In the genomic region with DNA sequence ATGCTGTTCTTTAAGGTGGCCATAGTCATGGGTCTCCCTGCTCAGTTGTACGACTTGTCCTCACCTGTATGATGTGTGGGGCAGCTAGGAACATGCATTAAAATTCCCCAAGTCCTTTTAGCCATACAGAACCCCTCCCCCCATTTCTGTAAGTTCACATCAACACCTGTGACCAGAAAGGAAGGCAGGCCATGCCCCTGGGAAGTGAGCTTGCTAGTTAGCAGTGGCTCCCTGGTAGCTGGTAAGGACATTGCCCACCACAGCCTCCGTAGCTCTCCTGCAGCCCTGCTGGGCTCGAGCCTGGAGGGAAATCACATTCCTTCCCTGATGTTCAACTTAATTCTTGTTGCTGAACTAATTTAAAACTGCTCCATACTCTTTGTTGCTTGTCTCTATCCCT, we compare ENCODE assay signal across 19 mouse cellular contexts.
DNase-seq lines count a peak whose midpoint lies in the region; ATAC-seq lines count a peak whose summit lies in the region.
"Had no signal": no experiment of that assay in that cellular context is flagged by ENCODE, and none has a peak within 500 bp of the region (broad histone marks: within the 10 kb centered on the region; RNA-seq: fewer than 3 reads in every experiment).

No protein-coding gene starts in this region.

- no peaks in the 10 kb centered on the region for H3K36me3 ChIP-seq in heart, embryonic 10.5 days
- H3K36me3 ChIP-seq in midbrain, embryonic 11.5 days (ENCODE audit: control insufficient read depth, insufficient read depth, low read length) = no peaks in the 10 kb centered on the region
- H3K36me3 ChIP-seq in midbrain, embryonic 10.5 days = no peaks in the 10 kb centered on the region
- H3K36me3 ChIP-seq: G1E had no signal

- no peak for ATAC-seq in midbrain, embryonic 11.5 days (ENCODE audit: low FRiP score)
- ATAC-seq: activated CD4-positive, CD25-positive, alpha-beta regulatory T cell, adult 4 months; CD4-positive, CD25-positive, alpha-beta regulatory T cell, adult 4 months; Patski had no signal

- no peaks in the 10 kb centered on the region for H3K9me3 ChIP-seq in heart, embryonic 10.5 days
- H3K9me3 ChIP-seq in midbrain, embryonic 11.5 days (ENCODE audit: control insufficient read depth, low read length) = no peaks in the 10 kb centered on the region
- H3K9me3 ChIP-seq in midbrain, embryonic 10.5 days (replicated peaks) = no peaks in the 10 kb centered on the region

- H3K9ac ChIP-seq in midbrain, embryonic 11.5 days (ENCODE audit: low read length) = no peak overlapping the region

- DNase-seq in heart, adult 11 months = peak; percentile 66
- DNase-seq in heart, embryonic 10.5 days (ENCODE audit: low spot score) = no peak
- DNase-seq in midbrain, embryonic 11.5 days (ENCODE audit: low spot score, missing footprints) = peak; percentile 78
- no peak for DNase-seq in midbrain, embryonic 10.5 days (ENCODE audit: low spot score)
- DNase-seq: adrenal gland, adult 2 months; adrenal gland, adult 8-10 months; adrenal gland, postnatal 10 days; adrenal gland, postnatal 14 days; adrenal gland, postnatal 25 days; adrenal gland, postnatal 36 days; B cell, adult 2 months; cerebellum, adult 11 months; cerebellum, adult 11-12 months; cerebellum, adult 18-20 months had no signal

- no peak overlapping the region for H3K4me3 ChIP-seq in heart, embryonic 10.5 days
- no peak overlapping the region for H3K4me3 ChIP-seq in midbrain, embryonic 11.5 days (ENCODE audit: low read depth, low read length)
- H3K4me3 ChIP-seq in midbrain, embryonic 10.5 days = no peak overlapping the region

- WGBS in heart, embryonic 10.5 days = 79% methylated on average over 3 of the region's 3 CpGs
- WGBS in midbrain, embryonic 11.5 days = 92% methylated on average over 3 of the region's 3 CpGs
- WGBS in midbrain, embryonic 10.5 days = 76% methylated on average over 3 of the region's 3 CpGs

- no peak overlapping the region for H3K4me2 ChIP-seq in midbrain, embryonic 11.5 days

- H3K27me3 ChIP-seq in heart, embryonic 10.5 days (ENCODE audit: insufficient read depth, poor library complexity, severe bottlenecking) = no peaks in the 10 kb centered on the region
- H3K27me3 ChIP-seq in midbrain, embryonic 11.5 days (ENCODE audit: control insufficient read depth, insufficient read depth, low read length) = no peaks in the 10 kb centered on the region
- no peaks in the 10 kb centered on the region for H3K27me3 ChIP-seq in midbrain, embryonic 10.5 days (ENCODE audit: low read depth, poor library complexity, severe bottlenecking)
- H3K27me3 ChIP-seq: CH12.LX, Patski had no signal

- H3K27ac ChIP-seq in heart, embryonic 10.5 days = no peak overlapping the region
- H3K27ac ChIP-seq in midbrain, embryonic 11.5 days (ENCODE audit: low read depth, low read length) = no peak overlapping the region
- H3K27ac ChIP-seq in midbrain, embryonic 10.5 days (replicated peaks) = no peak overlapping the region

- H3K4me1 ChIP-seq in heart, embryonic 10.5 days = no peaks in the 10 kb centered on the region
- H3K4me1 ChIP-seq in midbrain, embryonic 11.5 days (ENCODE audit: control insufficient read depth, insufficient read depth, low read length) = peaks cover 5% of the 10 kb centered on the region; the same call in 1 of the 2 replicates
- peaks cover 40% of the 10 kb centered on the region for H3K4me1 ChIP-seq in midbrain, embryonic 10.5 days

Comparison
In these comparisons a context has a peak if more than half of its experiments do, and no peak if none do; other contexts are left out.
1. DNase-seq: peak in heart, adult 11 months (single experiment) and midbrain, embryonic 11.5 days (single experiment); none in heart, embryonic 10.5 days (single experiment) and midbrain, embryonic 10.5 days (single experiment).